Mouse (Mus musculus): ENCODE data around the gene Rpl13a. TPM values are rescaled to one million over a fixed set of nuclear protein-coding genes. Genes with fewer than 3 reads are reported as not detected.
"Not testable (repeated sequence)": the region's sequence is repeated elsewhere in the genome, so short reads cannot be mapped to it uniquely, and the experiment has no call there.

The Rpl13a gene
- polyA plus RNA-seq, 1 experiment: 2,550 TPM

- TF ChIP-seq POLR2A (IDR thresholded peaks at IDR 0.05; ENCODE audit: borderline replicate concordance, extremely low read depth, insufficient read depth, insufficient read length, poor library complexity, severe bottlenecking): no peak
- DNase-seq (ENCODE audit: low read depth): no peak
Measured at GRCm38 (mm10) chr7:45155590-45155989, 27.0 kb upstream of the Rpl13a start.

- TF ChIP-seq CTCF (IDR thresholded peaks at IDR 0.05; ENCODE audit: borderline replicate concordance, extremely low read depth, insufficient read depth, insufficient read length) (peak; percentile 33; the same call in 1 of the 2 replicates), POLR2A (IDR thresholded peaks at IDR 0.05; ENCODE audit: borderline replicate concordance, extremely low read depth, insufficient read depth, insufficient read length, poor library complexity, severe bottlenecking) (no peak)
- DNase-seq (ENCODE audit: low read depth): peak; percentile 40
Measured at GRCm38 (mm10) chr7:45154993-45155514, 26.5 kb upstream of the Rpl13a start.

- DNase-seq (ENCODE audit: low read depth): peak; percentile 98
- TF ChIP-seq POLR2A (IDR thresholded peaks at IDR 0.05; ENCODE audit: borderline replicate concordance, extremely low read depth, insufficient read depth, insufficient read length, poor library complexity, severe bottlenecking) (peak; percentile 91), CTCF (IDR thresholded peaks at IDR 0.05; ENCODE audit: borderline replicate concordance, extremely low read depth, insufficient read depth, insufficient read length) (peak; percentile 61)
Measured at GRCm38 (mm10) chr7:45154096-45154992, 25.8 kb upstream of the Rpl13a start, which contains the start of the genes Pih1d1 and Aldh16a1. TSS of gene Pih1d1 (plus strand) at chr7:45154303. TSS of gene Aldh16a1 (minus strand) at chr7:45154584.

- no peak for DNase-seq (ENCODE audit: low read depth)
- TF ChIP-seq POLR2A (IDR thresholded peaks at IDR 0.05; ENCODE audit: borderline replicate concordance, extremely low read depth, insufficient read depth, insufficient read length, poor library complexity, severe bottlenecking): no peak
- TF ChIP-seq CTCF (IDR thresholded peaks at IDR 0.05; ENCODE audit: borderline replicate concordance, extremely low read depth, insufficient read depth, insufficient read length): no peak
Measured at GRCm38 (mm10) chr7:45153586-45153985, 25.0 kb upstream of the Rpl13a start.

GRCm38 (mm10) chr7:45153052-45153451, 24.5 kb upstream of the Rpl13a start:
- not testable (repeated sequence) for DNase-seq (ENCODE audit: low read depth)

- peak; percentile 57 for DNase-seq (ENCODE audit: low read depth)
- no peak for TF ChIP-seq POLR2A (IDR thresholded peaks at IDR 0.05; ENCODE audit: borderline replicate concordance, extremely low read depth, insufficient read depth, insufficient read length, poor library complexity, severe bottlenecking)
- TF ChIP-seq CTCF (IDR thresholded peaks at IDR 0.05; ENCODE audit: borderline replicate concordance, extremely low read depth, insufficient read depth, insufficient read length): no peak
Measured at GRCm38 (mm10) chr7:45151303-45151702, 22.7 kb upstream of the Rpl13a start.

GRCm38 (mm10) chr7:45150321-45150720, 21.8 kb upstream of the Rpl13a start:
- TF ChIP-seq POLR2A (IDR thresholded peaks at IDR 0.05; ENCODE audit: borderline replicate concordance, extremely low read depth, insufficient read depth, insufficient read length, poor library complexity, severe bottlenecking): no peak
- TF ChIP-seq CTCF (IDR thresholded peaks at IDR 0.05; ENCODE audit: borderline replicate concordance, extremely low read depth, insufficient read depth, insufficient read length): no peak
- DNase-seq (ENCODE audit: low read depth): no peak

- no peak for TF ChIP-seq CTCF (IDR thresholded peaks at IDR 0.05; ENCODE audit: borderline replicate concordance, extremely low read depth, insufficient read depth, insufficient read length)
- no peak for TF ChIP-seq POLR2A (IDR thresholded peaks at IDR 0.05; ENCODE audit: borderline replicate concordance, extremely low read depth, insufficient read depth, insufficient read length, poor library complexity, severe bottlenecking)
- no peak for DNase-seq (ENCODE audit: low read depth)
Measured at GRCm38 (mm10) chr7:45149545-45149944, 21.0 kb upstream of the Rpl13a start.

- TF ChIP-seq CTCF (IDR thresholded peaks at IDR 0.05; ENCODE audit: borderline replicate concordance, extremely low read depth, insufficient read depth, insufficient read length): no peak
- TF ChIP-seq POLR2A (IDR thresholded peaks at IDR 0.05; ENCODE audit: borderline replicate concordance, extremely low read depth, insufficient read depth, insufficient read length, poor library complexity, severe bottlenecking): no peak
- no peak for DNase-seq (ENCODE audit: low read depth)
Measured at GRCm38 (mm10) chr7:45148534-45149098, 20.1 kb upstream of the Rpl13a start.

- TF ChIP-seq CTCF (IDR thresholded peaks at IDR 0.05; ENCODE audit: borderline replicate concordance, extremely low read depth, insufficient read depth, insufficient read length) (no peak), POLR2A (IDR thresholded peaks at IDR 0.05; ENCODE audit: borderline replicate concordance, extremely low read depth, insufficient read depth, insufficient read length, poor library complexity, severe bottlenecking) (no peak)
- no peak for DNase-seq (ENCODE audit: low read depth)
Measured at GRCm38 (mm10) chr7:45147899-45148298, 19.3 kb upstream of the Rpl13a start.

- DNase-seq (ENCODE audit: low read depth): no peak
- TF ChIP-seq POLR2A (IDR thresholded peaks at IDR 0.05; ENCODE audit: borderline replicate concordance, extremely low read depth, insufficient read depth, insufficient read length, poor library complexity, severe bottlenecking) (no peak), CTCF (IDR thresholded peaks at IDR 0.05; ENCODE audit: borderline replicate concordance, extremely low read depth, insufficient read depth, insufficient read length) (no peak)
Measured at GRCm38 (mm10) chr7:45147267-45147666, 18.7 kb upstream of the Rpl13a start.

GRCm38 (mm10) chr7:45145460-45145859, 16.9 kb upstream of the Rpl13a start:
- TF ChIP-seq CTCF (IDR thresholded peaks at IDR 0.05; ENCODE audit: borderline replicate concordance, extremely low read depth, insufficient read depth, insufficient read length) (no peak), POLR2A (IDR thresholded peaks at IDR 0.05; ENCODE audit: borderline replicate concordance, extremely low read depth, insufficient read depth, insufficient read length, poor library complexity, severe bottlenecking) (no peak)
- DNase-seq (ENCODE audit: low read depth): no peak
